Mouse (Mus musculus) cerebellum, adult 2 months (tissue): ENCODE results near the gene Ccdc194.

Source experiments
- CTCF ChIP-seq: fragments of 200-500 bp; IDR thresholded peaks from 2 replicates; pipeline ENCODE4 v1.5.1; 2011; ENCODE audit warnings: low read depth, mild to moderate bottlenecking, control low read depth, low read length, moderate library complexity, borderline replicate concordance; ENCODE audit not compliant: insufficient read depth
- POLR2A ChIP-seq: fragments of 200-500 bp; IDR thresholded peaks from 2 replicates; pipeline ENCODE4 v1.6.1; 2011; ENCODE audit warnings: low read length, control low read depth, borderline replicate concordance; ENCODE audit not compliant: insufficient read depth

DNA sequence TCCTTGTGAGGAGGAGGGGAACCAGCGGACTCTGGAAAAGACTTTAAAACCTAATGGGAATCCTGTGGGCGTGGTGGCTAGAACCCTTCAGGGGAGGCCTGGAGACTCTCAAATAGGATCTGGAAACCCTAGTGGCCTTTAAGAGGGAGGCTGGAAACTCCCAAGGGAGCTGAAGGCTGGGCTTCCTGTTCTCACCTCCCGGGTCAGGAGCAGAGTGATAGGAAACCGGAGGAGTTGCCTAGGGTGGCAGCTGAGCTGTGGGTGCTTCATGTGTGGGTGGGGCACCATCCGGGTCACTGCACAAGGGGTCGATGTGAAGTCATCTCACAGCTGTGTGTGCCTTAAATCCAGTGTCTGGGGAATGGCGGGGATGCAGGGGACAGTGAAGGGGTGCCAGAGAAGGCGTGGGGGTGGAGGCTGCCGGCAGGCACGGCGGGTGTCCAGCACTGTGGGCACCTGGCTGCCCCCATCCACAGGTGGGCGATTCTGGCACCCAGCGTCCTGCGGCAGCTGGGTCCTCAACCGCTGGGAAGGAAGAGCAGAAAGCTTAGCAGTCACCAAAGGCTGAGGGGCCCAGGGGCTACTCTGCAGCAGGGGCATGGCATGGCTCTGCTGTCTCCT lies 27.5 kb downstream of the Ccdc194 start:
- no peak for TF ChIP-seq CTCF
- no peak for TF ChIP-seq POLR2A
